Mouse (Mus musculus) CH12.LX (cell line): ENCODE measurements around the gene Myl12a. TPM values are rescaled to one million over a fixed set of nuclear protein-coding genes. Genes with fewer than 3 reads are reported as not detected.

ENCODE experiments used
- DNase-seq: peaks from one replicate; pipeline ENCODE4 v3.0.0-alpha.2; 2013; ENCODE audit errors: extremely low read depth
- H3K27ac ChIP-seq: 2 replicates; pipeline ENCODE4 v1.5.1; 2012; ENCODE audit warnings: low read depth, mild to moderate bottlenecking, control low read depth, moderate library complexity; ENCODE audit not compliant: insufficient read depth
- H3K27me3 ChIP-seq: replicated peaks from 2 replicates; pipeline ENCODE3; 2012; ENCODE audit warnings: inconsistent platforms
- H3K36me3 ChIP-seq, 2 experiments: replicated peaks in 1 of 2; 2 replicates each; pipeline versions ENCODE3 to v1.6.1; 2012; ENCODE audit warnings: inconsistent platforms in 1 of 2, low read length in 1 of 2, mild to moderate bottlenecking in 1 of 2, mixed read lengths in 1 of 2, moderate library complexity in 1 of 2; ENCODE audit not compliant: control insufficient read depth in 1 of 2, insufficient read depth in 1 of 2
- H3K4me1 ChIP-seq, 2 experiments: 2 replicates each; pipeline ENCODE4 v1.6.1; 2012; ENCODE audit warnings: inconsistent platforms in 1 of 2, moderate library complexity in 1 of 2; ENCODE audit not compliant: insufficient read depth in 2 of 2, control insufficient read depth in 1 of 2
- H3K4me2 ChIP-seq: 2 replicates; pipeline ENCODE4 v1.6.1; 2012; ENCODE audit warnings: low read depth, mild to moderate bottlenecking, control low read depth; ENCODE audit not compliant: poor library complexity, insufficient read depth, severe bottlenecking
- H3K4me3 ChIP-seq, 3 experiments: fragments of 150-350 bp in 1 of 3; sonication (generic) in 1 of 3; replicated peaks in 1 of 3; 2 replicates each; pipeline versions ENCODE3 to v1.5.1; 2011 to 2012; ENCODE audit warnings: low read depth in 2 of 3, low read length in 2 of 3, mild to moderate bottlenecking in 2 of 3, moderate library complexity in 2 of 3, control low read depth in 1 of 3, improper control_type of control experiment in 1 of 3, inconsistent platforms in 1 of 3, mixed read lengths in 1 of 3; ENCODE audit not compliant: poor library complexity in 1 of 3
- H3K79me2 ChIP-seq: replicated peaks from 2 replicates; pipeline ENCODE4 v1.6.1; 2012; ENCODE audit warnings: mild to moderate bottlenecking, moderate library complexity; ENCODE audit not compliant: control insufficient read depth, poor library complexity, insufficient read depth, severe bottlenecking; ENCODE audit errors: extremely low read depth
- H3K9ac ChIP-seq: 2 replicates; pipeline ENCODE4 v1.6.1; 2012; ENCODE audit warnings: low read depth, mild to moderate bottlenecking, control low read depth, moderate library complexity; ENCODE audit not compliant: insufficient read depth
- H3K9me3 ChIP-seq: replicated peaks from 2 replicates; pipeline ENCODE3; 2012; ENCODE audit warnings: low read length, inconsistent platforms, mixed read lengths
- CHD2 ChIP-seq: IDR thresholded peaks from 2 replicates; pipeline ENCODE4 v1.6.1; 2011; ENCODE audit warnings: low read length, improper control_type of control experiment
- CTCF ChIP-seq, 2 experiments: IDR thresholded peaks in 1 of 2; conservative IDR thresholded peaks in 1 of 2; 2 replicates each; pipeline ENCODE4 v1.5.1; 2011 to 2012; ENCODE audit warnings: low read depth in 2 of 2, low read length in 2 of 2, improper control_type of control experiment in 1 of 2, inconsistent platforms in 1 of 2, mild to moderate bottlenecking in 1 of 2, moderate library complexity in 1 of 2
- E2F4 ChIP-seq: IDR thresholded peaks from 2 replicates; pipeline ENCODE4 v1.6.1; 2011; ENCODE audit warnings: low read depth, low read length, improper control_type of control experiment; ENCODE audit not compliant: insufficient replicate concordance
- ELF1 ChIP-seq: IDR thresholded peaks from 2 replicates; pipeline ENCODE4 v1.6.1; 2014; ENCODE audit warnings: low read depth, mild to moderate bottlenecking, inconsistent platforms, low read length, improper control_type of control experiment
- ETS1 ChIP-seq: conservative IDR thresholded peaks from 2 replicates; pipeline ENCODE4 v1.6.1; 2012; ENCODE audit warnings: low read depth, mild to moderate bottlenecking, inconsistent platforms, low read length, improper control_type of control experiment, moderate library complexity
- HCFC1 ChIP-seq: IDR thresholded peaks from 2 replicates; pipeline ENCODE4 v1.6.1; 2012; ENCODE audit warnings: low read depth, mild to moderate bottlenecking, inconsistent platforms, low read length, improper control_type of control experiment
- JUN ChIP-seq: IDR thresholded peaks from 2 replicates; pipeline ENCODE4 v1.6.1; 2011; ENCODE audit warnings: low read depth, mild to moderate bottlenecking, low read length, improper control_type of control experiment, moderate library complexity; ENCODE audit not compliant: insufficient read depth
- JUND ChIP-seq: conservative IDR thresholded peaks from 2 replicates; pipeline ENCODE4 v1.6.1; 2011; ENCODE audit warnings: low read depth, low read length, improper control_type of control experiment
- KAT2A ChIP-seq: IDR thresholded peaks from 2 replicates; pipeline ENCODE4 v1.6.1; 2012; ENCODE audit warnings: low read length, improper control_type of control experiment, inconsistent platforms; ENCODE audit not compliant: insufficient replicate concordance
- MXI1 ChIP-seq: IDR thresholded peaks from 2 replicates; pipeline ENCODE4 v1.6.1; 2011; ENCODE audit warnings: mild to moderate bottlenecking, low read depth, low read length, improper control_type of control experiment
- MYC ChIP-seq: IDR thresholded peaks from 2 replicates; pipeline ENCODE4 v1.6.1; 2011; ENCODE audit warnings: low read depth, mild to moderate bottlenecking, improper control_type of control experiment, low read length
- NELFE ChIP-seq: IDR thresholded peaks from 2 replicates; pipeline ENCODE4 v1.6.1; 2011; ENCODE audit warnings: low read depth, low read length, improper control_type of control experiment
- PAX5 ChIP-seq: IDR thresholded peaks from 2 replicates; pipeline ENCODE4 v1.6.1; 2012; ENCODE audit warnings: low read length, inconsistent platforms, mixed read lengths
- POLR2AphosphoS2 ChIP-seq: IDR thresholded peaks from 2 replicates; pipeline ENCODE4 v1.6.1; 2011; ENCODE audit warnings: low read depth, low read length, improper control_type of control experiment
- RAD21 ChIP-seq: IDR thresholded peaks from 2 replicates; pipeline ENCODE4 v1.6.1; 2011; ENCODE audit warnings: low read depth, mild to moderate bottlenecking, low read length, improper control_type of control experiment, moderate library complexity
- SIN3A ChIP-seq: IDR thresholded peaks from 2 replicates; pipeline ENCODE4 v1.6.1; 2012; ENCODE audit warnings: low read length, improper control_type of control experiment, inconsistent platforms
- SMC3 ChIP-seq: IDR thresholded peaks from 2 replicates; pipeline ENCODE4 v1.6.1; 2011; ENCODE audit warnings: low read depth, low read length, improper control_type of control experiment
- TBP ChIP-seq: conservative IDR thresholded peaks from 2 replicates; pipeline ENCODE4 v1.6.1; 2011; ENCODE audit warnings: low read depth, low read length, improper control_type of control experiment
- TCF12 ChIP-seq: IDR thresholded peaks from 2 replicates; pipeline ENCODE4 v1.6.1; 2014; ENCODE audit warnings: low read depth, mild to moderate bottlenecking, inconsistent platforms, low read length, improper control_type of control experiment
- USF2 ChIP-seq: conservative IDR thresholded peaks from 2 replicates; pipeline ENCODE4 v1.6.1; 2011; ENCODE audit warnings: low read depth, low read length, improper control_type of control experiment
- dilution Hi-C: fragments of 300-500 bp; cut with MboI; formaldehyde crosslinking; loops from 2 replicates; pipeline ENCODE4 v1.14.3; 2020; ENCODE audit warnings: low sequenced_read_pairs; ENCODE audit not compliant: extremely low pct_unique_long_range_greater_than_20kb, extremely low pct_ligation_motif_present
- in situ Hi-C: fragments of 300-500 bp; cut with MboI; formaldehyde crosslinking; loops from 3 replicates; pipeline ENCODE4 v1.14.3; 2019; ENCODE audit warnings: low sequenced_read_pairs, low pct_ligation_motif_present, low pct_unique_long_range_greater_than_20kb, mixed read lengths
- polyA plus RNA-seq: library from polyadenylated mRNA; unstranded; fragments of >175 nt; gene quantifications from 2 replicates; pipeline ENCODE4 v1.2.1, GENCODE M21; 2012; ENCODE audit warnings: low read depth; ENCODE audit not compliant: insufficient read length
- total RNA-seq, 2 experiments: library from RNA; depleted of rRNA; stranded (reverse); fragments of 300-350 nt in 1 of 2; fragments of >200 nt in 1 of 2; gene quantifications; 2 replicates each; pipeline ENCODE4 v1.2.3; 2012 to 2014

The Myl12a gene
- total and polyA plus RNA-seq, 3 experiments, result 163 to 285 (median 246) TPM

DNA sequence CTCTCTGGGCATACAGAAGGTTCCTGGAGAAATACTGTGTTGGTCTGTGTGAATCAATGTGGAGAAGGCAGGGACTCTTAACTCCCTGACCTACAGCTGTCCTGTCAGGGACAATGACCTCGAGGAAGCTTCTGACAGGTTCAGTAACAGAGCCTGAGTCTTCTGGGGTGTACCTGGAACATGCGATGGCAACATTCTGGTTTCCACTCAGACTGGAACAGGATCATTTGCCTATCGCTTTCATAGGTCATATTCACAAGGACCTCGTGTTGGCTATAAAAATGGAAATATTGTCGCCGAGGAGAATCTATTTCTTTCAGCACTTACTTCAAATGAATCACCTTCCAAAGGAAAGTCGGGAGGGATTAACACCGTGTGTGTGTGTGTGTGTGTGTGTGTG, 23.2 kb upstream of the Myl12a start:
- Histone ChIP-seq H3K4me2 (no peak overlapping the region), H3K9me3 (no peaks in the 10 kb centered on the region), H3K4me1 (no peaks in the 10 kb centered on the region), H3K79me2 (no peaks in the 10 kb centered on the region), H3K36me3 (no peaks in the 10 kb centered on the region), H3K4me3 (no peak overlapping the region), H3K27me3 (no peaks in the 10 kb centered on the region), H3K27ac (no peak overlapping the region), H3K9ac (no peak overlapping the region)
- dilution Hi-C loops (no loop called here), in situ Hi-C loops (no loop called here)
- TF ChIP-seq USF2 (no peak), MXI1 (no peak), ELF1 (no peak), TCF12 (no peak), NELFE (no peak), JUND (no peak), SIN3A (no peak), E2F4 (no peak), MYC (no peak), ETS1 (no peak), HCFC1 (no peak), TBP (no peak)
- no peak for DNase-seq

DNA sequence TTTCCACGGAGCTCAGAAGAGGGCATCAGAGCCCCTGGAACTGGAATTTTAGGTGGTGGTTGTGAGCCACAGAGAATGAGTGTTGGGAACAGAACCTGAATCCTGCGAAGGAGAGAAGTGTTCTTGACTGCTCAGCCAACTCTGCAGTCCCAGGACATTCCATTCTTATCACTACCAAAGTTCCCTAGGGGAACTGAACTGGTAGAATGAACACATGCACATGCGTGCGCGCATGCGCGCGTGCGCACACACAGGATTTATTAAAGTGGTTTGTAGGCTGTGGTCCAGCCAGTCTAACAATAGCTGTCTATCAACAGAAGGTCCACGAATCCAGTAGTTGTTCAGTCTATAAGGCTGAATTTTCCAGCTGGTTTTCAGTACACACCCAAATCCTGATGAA, 21.4 kb upstream of the Myl12a start:
- Histone ChIP-seq H3K9me3 (no peaks in the 10 kb centered on the region), H3K9ac (no peak overlapping the region), H3K27me3 (no peaks in the 10 kb centered on the region), H3K4me1 (no peaks in the 10 kb centered on the region), H3K4me3 (no peak overlapping the region), H3K36me3 (no peaks in the 10 kb centered on the region), H3K27ac (no peak overlapping the region), H3K79me2 (no peaks in the 10 kb centered on the region), H3K4me2 (no peak overlapping the region)
- TF ChIP-seq POLR2AphosphoS2 (no peak), MXI1 (no peak), RAD21 (no peak), CTCF (conservative IDR thresholded peaks at IDR 0.05 in 1 of 2, IDR thresholded peaks at IDR 0.05 in 1 of 2; ENCODE audit: low read depth in 2 of 2, low read length in 2 of 2) (no peak), ELF1 (no peak), SMC3 (no peak), ETS1 (no peak), JUND (no peak), E2F4 (no peak), TCF12 (no peak), PAX5 (no peak), CHD2 (no peak), HCFC1 (no peak), KAT2A (no peak), JUN (no peak)
- dilution Hi-C loops, result no loop called here
- in situ Hi-C loops, result no loop called here
- no peak for DNase-seq
